Mouse (Mus musculus): ENCODE measurements around the gene Mup3.
A peak's percentile ranks its signal among the peaks of the same experiment; 100 is the strongest.
"Not testable (repeated sequence)": the region's sequence is repeated elsewhere in the genome, so short reads cannot be mapped to it uniquely, and the experiment has no call there.

Gene Mup3

DNA sequence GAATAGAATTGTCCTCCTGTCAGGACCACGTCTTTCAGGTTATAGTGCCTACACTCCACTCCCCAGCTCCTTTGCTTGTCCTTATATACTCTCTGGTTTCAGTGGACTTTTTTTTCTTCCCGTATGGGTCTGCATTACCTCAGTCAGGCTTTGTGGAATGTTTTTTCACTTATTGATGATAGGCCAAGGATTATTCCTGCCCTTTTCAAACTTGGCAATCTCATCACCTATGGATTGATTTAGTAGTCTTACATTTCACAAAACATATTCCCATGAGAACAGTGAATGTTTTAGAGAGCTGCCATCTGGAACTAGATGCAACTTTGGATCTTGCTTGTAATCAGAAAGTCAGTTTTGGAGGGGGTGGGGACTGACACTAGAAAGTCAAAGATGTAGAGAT lies at the start of gene Mup3:
Mup3 (minus strand) TSS at position 102 of the 400 bp plus-strand sequence.
- DNase-seq: no peak

- DNase-seq: peak; percentile 52 to 54
Observed at GRCm38 (mm10) chr4:62133706-62134105, 46.6 kb upstream of the Mup3 start.

DNA sequence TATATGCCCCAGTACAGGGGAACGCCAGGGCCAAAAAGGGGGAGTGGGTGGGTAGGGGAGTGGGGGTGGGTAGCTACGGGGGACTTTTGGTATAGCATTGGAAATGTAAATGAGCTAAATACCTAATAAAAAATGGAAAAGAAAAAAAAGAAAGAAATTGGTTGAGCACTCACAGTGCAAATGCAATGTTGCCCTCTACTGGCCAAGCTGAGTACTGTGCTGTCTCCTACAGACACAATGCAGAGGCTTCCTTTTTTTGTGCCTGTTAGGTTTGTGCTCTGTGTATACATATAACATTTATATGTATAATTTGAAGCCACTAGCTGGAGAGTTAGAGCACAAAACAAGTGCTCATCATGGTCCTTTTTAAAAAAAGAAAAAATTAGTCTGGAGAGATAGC lies 16.2 kb upstream of the Mup3 start:
- peak; percentile 50 to 58 for DNase-seq

DNA sequence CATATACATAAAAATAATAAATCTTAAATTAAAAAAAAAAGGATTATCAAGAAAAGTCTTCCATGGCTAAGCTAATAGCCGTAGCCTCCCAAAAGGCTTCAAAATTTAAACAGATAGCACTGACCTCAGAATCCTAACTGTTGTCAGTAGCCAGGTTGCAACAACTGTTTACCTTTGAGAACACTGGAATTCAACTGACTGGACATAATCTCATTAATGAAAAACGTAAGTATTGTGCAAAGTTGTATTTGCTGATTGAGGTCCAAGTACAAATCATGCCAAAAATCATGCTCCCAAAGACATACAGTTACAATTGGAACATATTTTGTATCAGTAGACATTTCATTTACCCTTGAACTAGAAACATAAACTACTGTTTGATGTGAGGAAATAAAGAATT lies 811 bp upstream of the Mup3 start:
- no peak for DNase-seq

DNA sequence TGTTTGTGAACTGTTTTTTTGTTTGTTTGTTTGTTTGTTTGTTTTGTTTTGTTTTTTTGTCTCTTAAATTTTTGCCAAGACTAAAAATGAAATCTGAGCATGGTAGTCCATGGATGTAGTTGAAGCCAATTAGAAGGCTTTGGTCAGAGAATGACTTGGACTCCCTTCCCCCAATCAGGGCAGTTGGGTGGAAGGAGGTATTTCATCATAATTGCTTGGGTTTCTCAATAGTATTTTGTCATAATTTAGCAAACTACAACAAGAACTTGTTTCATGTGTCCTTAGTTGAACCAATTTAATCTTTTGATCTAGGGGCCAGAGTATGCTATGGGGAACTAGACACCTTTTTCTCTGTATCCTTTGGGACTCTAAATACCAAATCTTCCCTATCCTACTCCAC lies 4.4 kb downstream of the Mup3 start:
- DNase-seq: no peak

DNA sequence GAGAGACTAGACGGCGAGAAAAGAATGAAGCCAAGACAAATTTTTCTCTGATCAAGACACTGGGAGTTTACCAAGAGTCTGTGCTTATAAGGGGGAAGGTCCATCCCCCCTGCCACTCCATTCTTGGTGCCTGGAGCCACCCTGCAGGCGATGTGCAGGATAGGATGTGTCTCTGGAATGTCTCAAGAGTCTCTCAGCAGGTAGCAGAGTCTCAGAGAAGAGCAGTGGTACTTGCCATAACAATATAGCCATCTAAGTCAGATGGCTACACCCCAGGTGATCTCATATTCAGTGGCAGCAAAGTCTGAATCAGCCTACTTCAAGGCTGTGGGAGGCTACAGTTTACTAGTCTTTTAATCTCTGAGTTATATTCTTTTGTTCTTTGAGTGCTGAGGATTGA lies 12.0 kb downstream of the Mup3 start:
- no peak for DNase-seq

DNA sequence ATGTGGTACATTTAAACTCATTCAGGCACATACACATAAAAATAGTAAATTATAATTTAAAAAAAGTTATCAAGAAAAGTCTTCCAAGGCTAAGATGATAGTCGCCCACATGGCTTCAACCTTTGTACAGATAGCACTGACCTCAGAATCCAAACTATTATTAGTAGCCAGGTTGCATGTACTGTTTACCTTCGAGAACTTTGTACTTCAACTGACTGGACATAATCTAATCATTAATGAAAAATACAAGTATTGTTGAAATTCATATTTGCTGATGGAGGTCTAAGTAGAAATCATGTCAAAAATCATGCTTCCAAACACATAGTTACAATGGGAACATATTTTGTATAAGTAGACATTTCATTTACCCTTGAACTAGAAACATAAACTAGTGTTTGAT lies 32.4 kb downstream of the Mup3 start:
- not testable (repeated sequence) for DNase-seq

- not testable (repeated sequence) for DNase-seq
Observed at GRCm38 (mm10) chr4:62054058-62054457, 33.1 kb downstream of the Mup3 start, which contains the start of gene Mup20. TSS of gene Mup20 (minus strand) at chr4:62054158.
